Mouse (Mus musculus): ENCODE results near the gene Zcchc7.

DNA sequence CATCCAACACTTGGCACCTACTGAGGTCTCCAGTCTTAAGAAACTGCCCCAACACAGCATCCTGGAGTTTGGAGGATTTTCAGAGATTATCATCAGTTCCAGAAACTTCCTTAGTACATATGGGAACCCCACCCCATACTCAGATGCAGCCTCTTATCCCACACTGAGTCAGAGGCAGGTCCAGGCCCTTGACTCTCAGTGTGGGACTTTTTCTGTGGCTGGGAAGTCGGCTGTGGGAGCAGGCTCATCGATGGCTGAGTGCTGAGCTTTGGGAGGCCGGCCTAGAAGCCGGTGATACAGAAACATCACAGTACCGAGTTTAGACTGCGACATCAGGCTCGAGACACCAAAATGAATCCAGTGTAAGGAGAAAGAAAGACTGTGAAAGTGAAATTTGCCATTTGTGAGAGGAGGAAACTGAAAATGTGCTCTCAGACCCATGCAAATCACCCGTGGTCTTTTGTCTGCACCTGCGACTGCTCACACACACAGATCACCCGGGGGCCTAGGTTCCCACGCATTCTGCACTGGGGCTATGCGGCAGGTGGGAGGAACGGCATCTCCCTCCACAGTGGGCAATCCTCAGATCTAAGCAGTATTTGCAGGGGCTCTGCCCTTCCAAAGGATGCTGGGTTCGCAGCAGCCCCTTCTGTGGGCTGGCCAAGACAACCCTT, 184.0 kb downstream of the Zcchc7 start:
- no peak for TF ChIP-seq EP300 (IDR thresholded peaks at IDR 0.05; ENCODE audit: insufficient read depth, low read depth, low read length)
- no peak for TF ChIP-seq CTCF (IDR thresholded peaks at IDR 0.05; ENCODE audit: low read depth, low read length)

Measured in ES-Bruce4 (cell line).